Mouse (Mus musculus): ENCODE data around the gene Slc52a3.

The Slc52a3 gene

DNA sequence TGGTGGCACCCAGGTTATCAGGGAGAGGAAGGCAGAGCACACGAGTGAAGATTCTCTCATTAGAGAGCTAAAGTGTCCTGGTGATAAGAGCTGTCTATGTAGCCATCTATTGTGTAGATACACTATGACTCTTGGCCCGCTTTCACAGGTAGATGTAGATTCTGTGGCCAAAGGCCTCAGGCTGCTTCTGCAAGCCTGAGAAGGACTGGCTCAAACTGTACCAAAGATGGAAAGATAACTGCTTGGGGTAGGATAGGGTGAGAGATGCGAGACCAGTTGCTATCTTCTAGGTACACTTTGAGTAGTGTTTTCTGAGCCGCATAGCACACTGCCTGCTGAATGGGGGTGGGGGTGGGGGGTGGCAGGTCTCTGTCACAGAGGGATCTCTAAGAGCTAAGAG is 2.6 kb downstream of the Slc52a3 start:
- DNase-seq (ENCODE audit: low read depth, low spot score): no peak

GRCm38 (mm10) chr2:151999669-152000290 is 3.5 kb downstream of the Slc52a3 start:
- DNase-seq (ENCODE audit: low read depth, low spot score): no peak

DNA sequence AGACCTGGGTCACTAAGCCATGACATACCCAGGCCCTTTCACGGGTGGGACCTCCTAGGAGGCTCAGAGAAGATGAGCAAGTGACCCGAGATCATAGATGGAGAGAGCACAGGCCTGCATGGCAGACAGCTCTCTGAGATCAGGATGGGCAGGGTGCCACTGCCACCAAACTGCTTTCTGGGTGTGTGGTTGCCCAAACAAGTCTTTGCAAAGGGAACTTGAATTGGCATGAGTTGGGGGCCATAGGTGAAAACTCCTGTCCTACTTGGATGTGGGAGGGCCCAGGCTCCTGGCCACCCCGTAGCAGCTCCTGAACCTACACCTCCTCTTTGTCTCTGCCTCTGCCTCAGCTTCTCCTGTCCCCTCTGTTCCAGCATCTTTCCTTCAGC is 4.0 kb downstream of the Slc52a3 start:
- no peak for DNase-seq (ENCODE audit: low read depth, low spot score)

DNA sequence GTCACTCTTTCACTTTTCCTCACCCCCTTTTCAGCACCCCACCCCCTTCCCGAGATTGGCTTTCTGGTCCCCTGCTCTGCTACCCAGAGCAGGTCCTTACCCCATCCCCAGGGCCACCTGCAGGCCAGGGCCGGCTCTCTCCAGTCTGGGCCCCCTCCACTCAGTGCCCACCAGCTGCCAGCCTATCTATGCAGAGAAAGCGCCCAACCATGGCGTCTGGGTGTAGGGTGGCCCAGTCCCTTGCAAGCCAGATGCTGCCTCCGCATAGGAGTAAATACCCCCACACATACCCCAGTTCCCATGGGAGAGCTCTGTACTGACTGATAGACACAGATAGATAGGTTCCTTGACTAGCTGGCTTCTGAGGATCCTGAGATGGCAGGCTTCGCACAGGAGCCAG is 4.4 kb downstream of the Slc52a3 start:
- DNase-seq (ENCODE audit: low read depth, low spot score): no peak

- no peak for DNase-seq (ENCODE audit: low read depth, low spot score)
Measured at GRCm38 (mm10) chr2:152002529-152002928, 6.2 kb downstream of the Slc52a3 start.

DNA sequence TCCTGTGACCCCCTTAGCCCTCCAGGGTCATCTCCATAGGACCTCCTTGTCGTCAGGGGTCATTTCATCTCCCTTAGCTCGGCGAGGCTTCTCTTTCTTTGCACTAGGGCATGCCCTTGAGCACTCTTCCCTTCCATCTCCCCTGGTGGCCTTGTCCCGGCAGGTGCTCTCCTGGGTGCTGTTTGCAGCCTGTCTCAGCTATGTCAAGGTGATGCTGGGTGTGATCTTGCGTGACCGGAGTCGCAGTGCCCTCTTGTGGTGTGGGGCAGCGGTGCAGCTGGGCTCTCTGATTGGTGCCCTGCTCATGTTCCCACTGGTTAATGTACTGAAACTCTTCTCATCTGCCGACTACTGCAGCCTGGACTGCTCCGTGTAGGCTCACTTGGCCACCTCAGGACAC is 11.5 kb downstream of the Slc52a3 start:
- no peak for DNase-seq (ENCODE audit: low read depth, low spot score)

- DNase-seq (ENCODE audit: low read depth, low spot score): no peak
Measured at GRCm38 (mm10) chr2:152009061-152009779, 12.9 kb downstream of the Slc52a3 start.

GRCm38 (mm10) chr2:152010251-152010650 is 13.9 kb downstream of the Slc52a3 start:
- DNase-seq (ENCODE audit: low read depth, low spot score): no peak

DNA sequence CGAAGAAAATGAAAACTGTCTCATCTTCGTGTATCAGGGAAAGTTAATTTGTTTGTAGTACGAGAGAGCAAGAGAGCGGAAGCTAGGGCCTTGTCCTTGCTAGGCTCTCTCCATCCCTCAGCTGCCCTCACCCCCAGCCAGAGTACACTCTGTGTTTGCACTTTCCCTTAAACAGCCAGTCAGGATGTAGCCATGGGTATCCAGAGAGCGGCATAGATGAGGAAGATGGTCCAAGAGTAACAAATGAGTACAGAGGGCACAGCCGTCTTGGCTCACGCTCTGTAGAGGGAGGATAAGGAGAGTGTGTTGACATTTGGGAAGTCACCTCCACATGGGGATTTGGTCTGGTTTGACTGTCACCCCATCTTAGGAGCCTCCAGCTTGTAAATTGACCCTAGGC is 14.3 kb downstream of the Slc52a3 start:
- no peak for DNase-seq (ENCODE audit: low read depth, low spot score)

DNA sequence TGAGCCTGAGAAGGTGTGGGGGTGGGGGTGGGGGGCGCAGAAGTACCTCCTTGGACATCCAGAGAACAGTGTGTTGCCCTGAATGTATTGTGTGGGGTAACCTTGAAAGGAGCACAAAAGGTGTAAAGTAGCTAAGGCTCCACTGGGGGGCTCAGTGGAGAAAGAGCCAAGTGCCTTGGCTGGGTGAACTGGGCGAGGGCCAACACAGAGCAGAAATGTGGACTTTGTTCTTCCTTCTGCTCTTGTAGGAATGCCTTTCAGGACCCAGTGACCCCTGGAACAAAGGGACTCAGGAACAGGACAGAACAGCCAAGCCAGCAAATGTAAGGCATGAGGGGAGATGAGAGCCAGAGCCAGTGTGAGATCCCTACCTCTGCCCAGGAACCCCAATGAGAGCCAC is 15.4 kb downstream of the Slc52a3 start:
- no peak for DNase-seq (ENCODE audit: low read depth, low spot score)

GRCm38 (mm10) chr2:152012222-152012621 is 15.9 kb downstream of the Slc52a3 start:
- DNase-seq (ENCODE audit: low read depth, low spot score): no peak

GRCm38 (mm10) chr2:152012701-152013100 is 16.4 kb downstream of the Slc52a3 start:
- no peak for DNase-seq (ENCODE audit: low read depth, low spot score)

DNA sequence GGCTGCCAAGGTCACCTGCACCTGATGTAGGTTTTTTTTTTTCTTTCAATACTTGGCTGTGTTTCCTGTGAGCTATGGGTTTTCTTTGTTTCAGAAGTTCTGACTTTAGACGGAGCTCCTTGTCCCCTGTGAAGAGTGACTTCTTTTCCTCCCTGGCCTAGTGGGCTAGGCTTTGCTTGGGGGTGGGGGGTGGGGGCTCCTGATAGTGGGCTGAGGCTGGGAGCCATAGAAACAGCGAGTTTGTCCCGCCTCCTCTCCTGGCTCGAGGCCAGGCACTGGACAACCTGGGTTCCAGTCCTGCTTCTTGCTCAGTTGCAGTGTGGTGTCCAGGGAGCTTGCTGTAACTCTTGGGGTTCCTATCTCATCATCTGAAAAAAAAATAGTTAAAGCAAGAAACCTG is 19.7 kb downstream of the Slc52a3 start:
- DNase-seq (ENCODE audit: low read depth, low spot score): no peak

- no peak for DNase-seq (ENCODE audit: low read depth, low spot score)
Measured at GRCm38 (mm10) chr2:152016666-152017065, 20.4 kb downstream of the Slc52a3 start.

DNA sequence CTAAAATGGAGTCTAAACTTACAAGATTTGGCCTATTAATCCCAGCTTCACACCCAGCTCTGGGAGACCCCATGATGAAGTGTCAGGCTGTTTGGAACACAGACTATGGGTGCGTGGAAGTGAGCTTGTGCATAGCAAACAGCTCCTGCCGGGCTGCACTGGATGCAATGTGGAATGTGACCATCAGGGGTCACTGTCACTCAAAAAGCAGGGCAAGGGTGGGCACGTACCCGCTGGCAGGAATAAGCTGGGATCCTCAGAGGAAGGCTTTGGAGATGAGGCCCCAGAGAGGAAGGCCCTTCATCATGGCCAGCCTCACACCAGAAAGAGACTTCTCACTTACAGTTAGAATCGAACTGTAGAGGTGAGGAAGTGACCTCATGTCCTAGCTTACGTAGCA is 23.9 kb downstream of the Slc52a3 start:
- peak; percentile 73 for DNase-seq (ENCODE audit: low read depth, low spot score)

DNA sequence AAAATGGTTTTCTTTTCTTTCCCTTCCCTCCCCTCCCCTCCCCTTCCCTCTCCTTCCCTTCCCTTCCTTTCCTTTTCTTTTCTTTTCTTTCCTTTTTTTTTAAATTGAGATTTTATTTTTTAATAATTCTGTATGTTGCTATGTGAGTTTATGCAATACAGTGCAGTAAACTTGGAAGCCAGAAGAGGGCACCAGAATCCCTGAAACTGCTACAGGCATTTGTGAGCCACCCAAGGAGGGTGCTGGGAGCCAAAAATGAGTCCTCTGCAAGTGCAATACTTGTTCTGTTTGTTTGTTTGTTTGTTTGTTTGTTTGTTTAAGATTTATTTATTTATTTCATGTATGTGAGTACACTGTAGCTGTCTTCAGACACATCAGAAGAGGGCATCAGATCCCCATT is 25.7 kb downstream of the Slc52a3 start:
- DNase-seq (ENCODE audit: low read depth, low spot score): no peak

GRCm38 (mm10) chr2:152024883-152025422 is 28.6 kb downstream of the Slc52a3 start:
- DNase-seq (ENCODE audit: low read depth, low spot score): peak; percentile 72

DNA sequence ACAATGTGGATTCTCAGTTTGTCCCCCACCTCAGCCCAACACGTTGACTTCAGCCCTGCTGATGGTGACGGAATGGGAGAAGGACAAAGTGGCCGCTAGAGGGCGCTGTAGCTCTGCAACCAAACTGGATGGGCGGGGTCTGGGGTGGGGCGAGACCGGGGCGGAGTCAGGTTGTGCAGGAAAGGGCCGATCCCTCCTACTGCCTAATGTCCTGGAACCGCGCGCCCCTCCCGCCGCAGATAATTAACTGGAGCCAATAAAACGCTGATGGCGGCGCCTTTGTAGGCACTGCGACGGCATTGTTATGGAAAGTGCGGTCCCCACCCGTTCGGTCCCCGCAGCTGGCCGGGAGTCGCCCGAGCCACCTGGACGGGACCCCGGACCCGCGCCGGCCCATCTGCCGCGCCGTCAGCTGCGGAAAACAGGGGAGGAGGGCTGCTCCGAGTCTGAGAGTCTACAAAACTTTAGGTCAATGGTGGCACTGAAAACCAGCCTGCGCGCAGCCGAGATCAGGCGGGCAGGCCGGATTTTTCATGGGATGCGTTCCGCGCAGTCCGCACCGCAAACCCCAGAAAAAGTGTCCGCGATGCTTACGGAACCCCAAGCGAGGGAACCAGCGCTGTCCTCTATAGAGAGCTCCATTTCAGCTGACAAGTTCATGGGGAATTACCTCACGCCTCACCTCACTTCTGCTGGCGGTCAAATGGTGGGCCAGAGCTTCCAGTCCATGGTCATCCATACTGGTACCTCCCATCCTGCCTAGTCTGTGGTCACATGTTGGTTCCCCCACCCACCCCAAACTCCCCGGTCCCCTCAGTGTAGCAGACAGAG is 33.2 kb downstream of the Slc52a3 start:
- peak; percentile 96 for DNase-seq (ENCODE audit: low read depth, low spot score)

GRCm38 (mm10) chr2:152030986-152031385 is 34.7 kb downstream of the Slc52a3 start:
- no peak for DNase-seq (ENCODE audit: low read depth, low spot score)

- no peak for DNase-seq (ENCODE audit: low read depth, low spot score)
Measured at GRCm38 (mm10) chr2:152040101-152040500, 43.8 kb downstream of the Slc52a3 start.

DNA sequence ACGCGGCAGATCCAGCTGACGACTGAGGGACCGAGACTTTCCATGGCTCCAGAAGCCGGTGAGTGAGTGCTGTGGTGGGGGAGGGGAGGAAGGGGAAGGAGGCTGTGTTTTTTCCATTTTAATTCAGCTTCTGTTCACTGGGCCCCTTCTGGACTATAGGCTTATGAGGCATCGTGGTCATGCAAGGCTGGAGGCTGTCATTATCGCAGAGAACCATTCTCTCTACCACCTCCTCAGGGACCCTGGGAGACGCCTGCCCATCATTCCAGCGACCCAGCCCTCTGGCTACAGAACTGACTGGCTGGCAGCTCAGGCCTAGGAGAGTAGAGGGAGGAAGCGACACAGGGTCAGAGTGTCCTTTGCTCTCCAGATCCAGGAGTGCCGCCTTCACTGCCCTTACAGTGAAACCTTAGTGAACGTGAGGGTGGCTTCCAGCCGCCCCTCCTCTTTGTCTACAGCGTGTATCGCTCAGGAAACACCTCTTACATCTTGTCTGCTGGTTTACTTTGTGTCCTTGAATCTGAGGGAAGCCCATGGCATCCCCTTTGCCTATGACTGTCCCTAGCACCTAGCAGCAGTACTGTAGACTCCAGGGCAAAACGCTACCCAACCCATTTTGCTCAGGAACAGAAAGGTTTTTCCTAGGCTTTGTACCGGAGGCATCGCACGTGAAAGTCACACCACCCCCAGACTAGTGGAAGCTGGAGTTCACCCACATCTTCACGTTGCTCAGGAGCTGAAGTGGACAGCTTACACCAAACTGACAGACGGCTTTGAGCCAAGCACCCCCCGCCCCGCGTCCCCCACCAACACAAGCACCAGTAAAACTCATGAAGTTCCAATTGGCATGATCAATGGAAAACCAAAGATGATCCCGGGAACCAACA is 51.0 kb downstream of the Slc52a3 start:
- peak; percentile 56 for DNase-seq (ENCODE audit: low read depth, low spot score)

All from mesoderm, embryonic 11.5 days (tissue).